Mouse (Mus musculus) c-Kit-positive CD71-positive TER-119-negative erythroid progenitor cells, embryonic 14.5 days (primary cell): ENCODE data around the gene Cep68.

ENCODE experiments used
- DNase-seq: peaks from one replicate; pipeline ENCODE4 v3.0.0-alpha.2; 2013; ENCODE audit warnings: low read depth

The Cep68 gene

GRCm38 (mm10) chr11:20204870-20205446 is 44.3 kb downstream of the Cep68 start:
- DNase-seq: no peak

- no peak for DNase-seq
These were observed 44.9 kb downstream of the Cep68 start for GRCm38 (mm10) chr11:20204321-20204720.

- peak; percentile 24 for DNase-seq
These were observed 46.8 kb downstream of the Cep68 start for GRCm38 (mm10) chr11:20202299-20203011.

DNA sequence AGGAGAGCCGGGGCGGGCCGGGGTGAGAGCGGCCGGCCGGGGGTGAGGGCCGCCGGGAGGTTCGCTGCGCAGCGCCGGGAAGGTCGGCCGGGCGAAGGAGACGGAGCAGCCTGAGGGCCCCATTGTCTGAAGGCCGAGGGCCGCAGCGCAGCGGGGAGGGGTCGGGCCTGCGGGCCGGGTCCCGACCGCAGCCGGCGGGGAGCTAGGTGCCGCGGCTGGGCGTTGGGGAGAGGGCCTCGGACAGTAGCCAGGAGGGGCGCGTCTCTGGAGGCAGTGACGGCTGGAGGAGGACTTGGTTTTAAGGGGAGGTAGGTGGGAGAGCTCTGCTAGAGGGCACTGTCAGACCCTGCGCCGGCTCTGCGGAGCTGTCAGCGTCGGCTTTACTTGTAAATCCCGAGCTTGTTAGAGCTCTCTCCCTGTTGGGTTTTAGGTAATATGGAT is 47.5 kb downstream of the Cep68 start:
- DNase-seq: peak; percentile 15

DNA sequence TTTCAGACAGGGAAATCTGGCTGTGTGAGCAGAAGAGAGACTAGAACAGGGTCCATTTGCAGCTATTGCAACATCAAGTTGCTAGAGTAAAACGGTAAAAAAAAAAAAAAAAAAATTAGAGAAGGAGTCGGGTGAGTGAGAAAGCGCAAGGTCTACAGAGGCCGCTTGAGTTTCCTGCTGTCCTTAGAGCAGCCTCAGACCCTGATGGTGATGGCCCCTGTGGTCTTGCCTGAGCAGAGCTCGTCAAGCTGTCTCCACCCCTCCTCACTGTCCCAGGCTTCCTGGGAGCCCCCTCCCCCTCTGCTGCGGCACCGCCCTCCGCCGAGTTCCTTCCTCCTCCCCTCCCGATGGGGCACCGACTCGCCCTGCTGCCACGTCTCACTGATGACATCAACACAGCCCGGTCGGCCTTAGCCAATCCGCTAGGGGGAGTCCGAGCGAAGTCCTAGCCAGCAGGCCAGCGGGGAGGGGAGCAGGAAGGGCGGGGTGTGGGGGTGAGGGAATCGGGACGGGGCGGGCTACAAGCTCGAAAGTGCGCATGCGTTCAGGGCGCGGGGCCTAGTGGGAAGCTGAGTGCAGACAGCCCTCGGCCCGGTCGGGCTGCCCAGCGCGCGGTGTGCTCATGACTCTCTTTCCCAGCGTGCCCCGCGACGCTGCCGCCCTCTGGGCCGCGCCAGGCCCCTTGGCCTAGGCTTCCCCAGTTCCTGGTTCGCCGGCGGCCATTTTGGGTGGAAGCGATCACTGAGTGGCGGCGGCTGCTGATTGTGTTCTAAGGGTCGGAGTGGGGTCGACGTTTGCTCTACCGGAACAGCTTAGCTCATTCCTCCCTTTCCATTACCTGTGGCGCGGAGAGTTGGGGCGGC is 48.3 kb downstream of the Cep68 start, which contains the start of gene Rab1a:
Gene Rab1a, plus strand, starts transcription at position 720 of the 863 bp plus-strand sequence.
- peak; percentile 100 for DNase-seq

DNA sequence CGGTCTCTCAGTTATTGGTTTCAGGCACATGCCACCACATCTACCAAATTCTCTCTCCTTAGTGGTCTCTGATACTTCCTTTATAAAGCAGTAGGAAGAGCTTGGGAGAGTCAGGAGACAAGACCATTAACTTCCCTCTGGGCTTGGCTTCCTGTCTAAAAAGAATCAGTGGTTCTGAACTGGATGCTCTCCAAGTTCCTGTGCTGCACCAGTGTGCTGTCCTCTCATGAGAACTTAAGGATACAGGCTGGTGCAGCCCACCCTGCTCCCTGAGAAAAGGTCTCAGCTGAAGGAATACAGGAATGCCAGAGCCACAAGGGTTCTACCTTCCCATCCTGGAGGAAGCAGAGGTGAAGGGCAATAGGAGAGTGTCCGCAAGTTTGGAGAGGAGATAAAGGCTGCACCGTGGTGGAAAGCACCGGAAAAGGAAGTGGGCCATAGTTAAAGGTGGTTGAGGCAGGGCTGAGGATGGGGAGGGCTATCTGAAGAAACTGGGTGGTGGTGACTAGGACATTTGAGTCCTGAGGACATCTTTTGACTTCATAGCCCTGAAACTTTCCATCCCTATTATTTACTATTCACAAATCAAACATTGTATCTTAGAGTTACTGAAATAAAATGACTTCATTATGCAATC is 56.0 kb downstream of the Cep68 start:
- no peak for DNase-seq

- DNase-seq: no peak
These were observed 62.0 kb downstream of the Cep68 start for GRCm38 (mm10) chr11:20187271-20187670.
